Mouse (Mus musculus) frontal cortex, adult (tissue): ENCODE measurements at regions not wholly inside any gene's neighbourhood (a gene's known extent, or its start where the extent isn't known, plus 50 kb on each side); places are given as distances from the start of the nearest gene placed in this dataset.
"Not testable (repeated sequence)": the region's sequence is repeated elsewhere in the genome, so short reads cannot be mapped to it uniquely, and the experiment has no call there.

Experiments used
- ATAC-seq: cut with Nextera tagmentation; 2 replicates; pipeline ENCODE4 v1.9.2; 2017; ENCODE audit warnings: mild to moderate bottlenecking, moderate library complexity, mixed read lengths; ENCODE audit not compliant: low TSS enrichment

DNA sequence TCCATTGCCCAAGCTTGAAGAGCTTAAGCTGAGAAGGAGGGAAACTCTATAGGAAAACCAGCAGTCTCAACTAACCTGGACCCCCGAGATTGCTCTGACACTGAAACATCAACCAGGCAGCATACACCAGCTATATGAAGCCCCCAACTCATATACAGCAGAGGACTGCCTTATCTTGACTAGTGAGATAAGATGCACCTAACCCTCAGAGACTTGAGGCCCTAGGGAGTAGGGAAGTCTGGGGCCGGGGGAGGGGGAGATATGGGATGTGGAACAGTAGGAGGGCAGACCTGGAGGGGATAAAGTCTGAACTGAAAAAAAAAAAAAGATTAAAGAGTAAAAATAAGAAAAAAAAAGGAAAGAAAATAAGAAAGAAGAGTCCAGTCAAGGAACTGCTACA is 540.5 kb upstream of the Pkdcc start:
- no peak for ATAC-seq

DNA sequence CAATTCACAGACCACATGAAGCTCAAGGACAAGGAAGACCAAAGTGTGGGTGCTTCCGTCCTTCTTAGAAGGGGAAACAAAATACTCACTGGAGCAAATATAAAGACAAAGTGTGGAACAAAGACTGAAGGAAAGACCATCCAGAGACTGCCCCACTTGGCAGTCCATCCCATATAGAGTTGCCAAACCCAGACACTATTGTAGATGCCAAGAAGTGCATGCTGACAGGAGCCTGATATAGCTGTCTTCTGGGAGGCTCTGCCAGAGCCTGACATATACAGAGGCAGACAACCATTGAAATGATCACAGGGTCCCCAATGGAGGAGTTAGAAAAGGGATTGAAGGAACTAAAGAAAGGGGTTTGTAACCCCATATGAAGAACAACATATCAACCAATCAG is 548.5 kb upstream of the Pkdcc start:
- ATAC-seq, result not testable (repeated sequence)

DNA sequence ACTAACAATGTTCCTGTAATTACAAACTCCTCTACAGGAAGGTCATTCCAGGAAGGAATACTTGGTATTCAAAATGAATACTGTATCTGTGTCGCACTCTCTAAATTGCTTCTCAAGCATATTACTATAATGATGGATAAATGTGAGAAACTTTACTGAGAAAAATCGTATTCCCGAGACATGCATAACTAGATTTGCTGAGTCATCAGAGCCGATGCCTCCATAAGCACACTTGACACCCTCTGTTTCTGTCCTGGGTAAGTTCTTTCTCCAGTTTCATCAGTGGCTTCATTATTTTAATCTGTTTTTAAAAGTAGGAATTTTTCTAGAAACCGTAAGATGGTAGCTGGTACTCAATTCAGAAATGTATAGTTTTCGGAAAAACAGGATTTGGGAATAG is 550.7 kb upstream of the Pkdcc start:
- ATAC-seq, result no peak

GRCm38 (mm10) chr17:82636459-82637189 is 578.5 kb upstream of the Pkdcc start:
- no peak for ATAC-seq

- ATAC-seq, result no peak
Observed at GRCm38 (mm10) chr17:82635849-82636248, 579.2 kb upstream of the Pkdcc start.

GRCm38 (mm10) chr17:82606642-82607175 is 608.4 kb upstream of the Pkdcc start:
- no peak for ATAC-seq

DNA sequence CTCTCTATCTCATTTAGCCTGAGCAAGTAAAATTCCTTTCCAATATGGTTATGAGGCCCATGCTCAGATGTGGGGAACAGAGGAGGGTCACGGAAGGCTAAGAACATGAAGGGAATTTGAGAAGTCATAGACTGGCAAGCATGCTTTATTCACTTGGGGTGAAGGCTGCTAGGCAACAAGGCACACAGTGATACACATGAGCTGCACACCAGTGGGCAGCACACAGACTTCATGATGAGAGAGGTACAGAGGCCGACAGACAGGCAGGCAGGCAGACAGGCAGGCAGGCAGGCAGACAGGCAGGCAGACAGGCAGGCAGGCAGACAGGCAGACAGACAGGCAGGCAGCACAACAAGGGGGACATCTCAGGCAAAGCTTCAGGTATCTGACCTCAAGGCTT is 631.3 kb upstream of the Pkdcc start:
- no peak for ATAC-seq

DNA sequence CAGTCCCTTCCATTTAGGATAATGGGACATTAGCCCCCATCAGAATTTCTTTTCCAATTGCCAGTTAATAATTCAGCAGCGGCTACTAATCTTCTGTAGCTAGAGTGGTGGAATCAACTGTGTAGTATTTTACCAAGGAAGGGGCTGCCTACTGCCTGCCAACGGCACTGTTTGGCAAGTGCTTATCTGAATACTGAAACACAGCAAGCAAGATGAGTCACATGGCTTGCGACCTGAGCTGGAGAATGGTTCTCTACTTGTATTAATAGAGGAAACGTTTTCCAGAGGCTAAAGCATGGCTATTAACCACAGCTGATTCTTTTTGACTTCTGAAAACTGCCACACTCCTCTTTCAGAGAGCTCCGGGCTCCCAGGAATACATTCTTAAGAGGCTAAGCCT is 681.6 kb upstream of the Pkdcc start:
- no peak for ATAC-seq

DNA sequence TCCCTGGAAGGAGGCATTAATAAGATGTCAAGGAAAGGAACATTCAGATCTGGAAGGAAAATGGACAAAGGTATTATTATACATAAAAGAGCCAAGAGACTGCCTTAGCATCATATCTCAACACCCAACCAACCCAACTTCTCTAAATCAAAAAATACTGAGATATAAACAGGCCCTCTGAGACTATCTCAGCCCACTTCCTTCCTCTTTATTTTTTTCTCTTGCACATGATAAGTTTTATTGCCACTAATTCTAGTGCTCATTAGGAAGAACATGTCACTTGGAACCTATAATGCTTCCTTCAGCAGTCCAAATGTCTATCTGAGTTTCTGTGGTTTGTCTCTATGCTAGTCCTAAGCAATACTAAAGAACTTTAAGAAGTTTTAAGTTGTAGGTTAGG is 697.0 kb upstream of the Pkdcc start:
- ATAC-seq, result no peak

GRCm38 (mm10) chr17:82516850-82517249 is 698.2 kb upstream of the Pkdcc start:
- no peak for ATAC-seq

GRCm38 (mm10) chr17:82513816-82514215 is 701.3 kb upstream of the Pkdcc start:
- ATAC-seq, result peak; percentile 93

DNA sequence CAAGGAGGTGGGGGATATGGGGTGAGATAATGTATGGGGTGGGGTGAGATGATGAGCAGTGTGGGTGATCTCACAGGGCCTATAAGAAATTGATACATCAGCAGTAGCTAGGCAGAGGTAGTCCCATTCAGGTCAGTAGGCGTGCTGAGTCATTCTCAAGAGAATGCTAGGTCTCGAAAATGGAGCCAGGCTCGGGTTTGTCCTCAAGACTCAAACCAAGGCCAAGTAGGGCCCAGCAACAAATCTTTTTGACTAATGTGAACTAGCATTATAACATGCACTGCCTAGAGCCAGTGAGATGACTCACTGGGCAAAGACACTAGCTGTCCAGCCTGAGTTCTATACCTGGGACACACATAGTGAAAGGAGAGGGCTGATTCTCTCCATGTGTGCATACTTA is 710.8 kb upstream of the Pkdcc start:
- no peak for ATAC-seq

DNA sequence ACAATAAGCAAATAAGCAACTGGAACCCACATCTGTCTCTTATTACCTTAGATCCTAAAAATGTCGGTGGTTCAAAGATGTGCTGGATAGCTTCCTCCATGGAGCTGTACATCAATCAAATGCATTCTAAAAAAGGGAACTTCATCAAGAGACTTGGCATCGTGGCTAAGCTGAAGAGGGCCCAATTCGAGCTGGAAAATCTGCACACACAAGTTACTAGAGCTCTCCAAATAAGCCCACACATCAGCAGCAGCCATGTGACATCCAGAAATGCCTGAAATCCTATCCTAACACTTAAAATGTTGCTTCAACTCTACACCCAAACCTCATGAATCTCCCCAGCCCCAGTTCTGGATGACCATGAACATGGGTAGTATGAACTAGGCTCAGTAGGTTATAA is 729.5 kb upstream of the Pkdcc start:
- ATAC-seq, result peak; percentile 91

- peak; percentile 91 for ATAC-seq
Observed at GRCm38 (mm10) chr17:82484609-82485008, 730.5 kb upstream of the Pkdcc start.

GRCm38 (mm10) chr17:82457972-82458371 is 719.8 kb upstream of the Slc8a1 start:
- no peak for ATAC-seq

- no peak for ATAC-seq
Observed at GRCm38 (mm10) chr17:82453847-82454246, 715.7 kb upstream of the Slc8a1 start.

- peak; percentile 52 for ATAC-seq
Observed at GRCm38 (mm10) chr17:82439105-82439504, 700.9 kb upstream of the Slc8a1 start.

DNA sequence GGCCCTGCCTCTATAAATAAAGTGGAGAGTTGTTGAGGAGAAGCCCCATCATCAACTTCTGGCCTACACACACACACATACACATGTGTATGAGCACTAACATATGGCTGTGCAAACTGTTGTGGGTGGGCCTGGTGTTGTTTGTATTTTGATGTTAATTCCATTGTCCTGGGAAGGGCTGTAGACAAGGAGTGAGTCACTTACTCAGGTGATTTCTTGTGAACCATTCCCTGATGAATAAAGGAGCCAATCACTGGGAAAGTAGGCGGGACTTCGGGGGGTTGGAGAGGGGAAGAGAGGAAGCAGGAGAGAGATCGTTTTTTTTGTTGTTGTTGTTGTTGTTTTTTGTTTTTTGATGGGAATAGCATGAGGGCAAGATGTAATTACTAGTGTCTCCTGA is 699.0 kb upstream of the Slc8a1 start:
- no peak for ATAC-seq

DNA sequence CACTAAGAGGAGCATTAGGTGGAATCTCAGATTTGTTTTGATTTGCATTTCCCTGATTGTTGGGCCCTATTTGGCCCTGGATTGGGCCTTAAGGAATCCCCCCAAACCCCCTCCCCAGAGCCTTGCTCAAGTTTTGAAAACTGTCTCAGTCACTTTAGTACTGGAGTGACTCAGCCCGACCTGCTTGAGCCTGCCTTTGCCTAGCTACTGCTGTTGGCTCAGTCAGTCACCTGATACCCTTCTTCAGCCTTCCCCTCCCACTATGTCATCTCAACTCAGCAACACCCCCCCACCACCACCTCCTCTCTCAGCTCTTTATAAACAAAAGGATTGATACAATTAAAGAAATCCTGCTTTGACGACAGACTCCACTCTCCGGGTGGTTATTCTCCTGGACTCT is 694.5 kb upstream of the Slc8a1 start:
- no peak for ATAC-seq

- peak; percentile 95 for ATAC-seq
Observed at GRCm38 (mm10) chr17:82408296-82408695, 670.1 kb upstream of the Slc8a1 start.

GRCm38 (mm10) chr17:82399328-82399727 is 661.2 kb upstream of the Slc8a1 start:
- ATAC-seq, result no peak

DNA sequence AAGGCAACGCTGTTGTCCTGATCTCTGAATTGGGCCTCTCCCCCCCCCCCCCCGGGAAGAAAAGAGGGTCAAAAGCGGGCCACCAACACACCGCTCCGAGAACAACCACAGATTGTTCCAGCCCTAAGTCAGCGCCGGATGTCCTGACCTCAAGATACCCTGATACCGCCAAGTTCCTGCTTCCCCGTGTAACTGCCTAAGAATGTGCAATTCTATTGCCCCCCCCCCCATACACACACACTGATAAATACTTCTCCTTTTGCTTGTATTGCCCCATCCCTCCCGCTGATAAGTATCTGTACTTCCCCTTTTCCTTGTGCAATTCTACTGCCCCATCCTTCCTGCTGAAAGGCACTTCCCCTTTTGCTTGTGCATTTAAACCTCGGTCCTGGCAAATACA is 641.2 kb upstream of the Slc8a1 start:
- not testable (repeated sequence) for ATAC-seq

- no peak for ATAC-seq
Observed at GRCm38 (mm10) chr17:82378248-82378820, 640.2 kb upstream of the Slc8a1 start.

GRCm38 (mm10) chr17:82377176-82377592 is 639.0 kb upstream of the Slc8a1 start:
- no peak for ATAC-seq
